Mouse (Mus musculus) megakaryocyte, embryonic 14.5 days (primary cell): ENCODE measurements around the gene Clta. TPM values are rescaled to one million over a fixed set of nuclear protein-coding genes. Genes with fewer than 3 reads are reported as not detected.
A peak's percentile ranks its signal among the peaks of the same experiment; 100 is the strongest.

Experiments used
- H3K27me3 ChIP-seq: replicated peaks from 2 replicates; pipeline ENCODE3; 2012; ENCODE audit warnings: inconsistent platforms
- H3K36me3 ChIP-seq: replicated peaks from 2 replicates; pipeline ENCODE3; 2012; ENCODE audit warnings: low read length, inconsistent platforms, mixed read lengths
- H3K4me1 ChIP-seq: 2 replicates; pipeline ENCODE4 v1.6.1; 2012; ENCODE audit warnings: inconsistent platforms
- H3K4me3 ChIP-seq: replicated peaks from 2 replicates; pipeline ENCODE3; 2012; ENCODE audit warnings: moderate library complexity, mild to moderate bottlenecking, inconsistent platforms
- H3K9me3 ChIP-seq: 2 replicates; pipeline ENCODE4 v1.6.1; 2012; ENCODE audit warnings: inconsistent platforms
- FLI1 ChIP-seq: IDR thresholded peaks from 2 replicates; pipeline ENCODE4 v1.6.1; 2012; ENCODE audit warnings: low read length, inconsistent platforms, mixed read lengths
- GATA1 ChIP-seq: IDR thresholded peaks from 3 replicates; pipeline ENCODE4 v1.6.1; 2012; ENCODE audit warnings: mixed read lengths, low read length, inconsistent platforms, borderline replicate concordance
- polyA plus RNA-seq: library from polyadenylated mRNA; stranded (reverse); fragments of >175 nt; gene quantifications from 2 replicates; pipeline ENCODE4 v1.2.3, GENCODE M21; 2012; ENCODE audit warnings: low replicate concordance; ENCODE audit not compliant: insufficient read depth

The Clta gene
- polyA plus RNA-seq, 1 experiment = 432 TPM

- H3K9me3 ChIP-seq = no peaks in the 10 kb centered on the region
- H3K27me3 ChIP-seq = no peaks in the 10 kb centered on the region
- TF ChIP-seq FLI1 (no peak), GATA1 (no peak)
- H3K4me3 ChIP-seq = no peak overlapping the region
- H3K36me3 ChIP-seq = peaks cover 47% of the 10 kb centered on the region
- H3K4me1 ChIP-seq = peaks cover 95% of the 10 kb centered on the region
Observed at GRCm38 (mm10) chr4:43969373-43969772, 34.9 kb upstream of the Clta start.

DNA sequence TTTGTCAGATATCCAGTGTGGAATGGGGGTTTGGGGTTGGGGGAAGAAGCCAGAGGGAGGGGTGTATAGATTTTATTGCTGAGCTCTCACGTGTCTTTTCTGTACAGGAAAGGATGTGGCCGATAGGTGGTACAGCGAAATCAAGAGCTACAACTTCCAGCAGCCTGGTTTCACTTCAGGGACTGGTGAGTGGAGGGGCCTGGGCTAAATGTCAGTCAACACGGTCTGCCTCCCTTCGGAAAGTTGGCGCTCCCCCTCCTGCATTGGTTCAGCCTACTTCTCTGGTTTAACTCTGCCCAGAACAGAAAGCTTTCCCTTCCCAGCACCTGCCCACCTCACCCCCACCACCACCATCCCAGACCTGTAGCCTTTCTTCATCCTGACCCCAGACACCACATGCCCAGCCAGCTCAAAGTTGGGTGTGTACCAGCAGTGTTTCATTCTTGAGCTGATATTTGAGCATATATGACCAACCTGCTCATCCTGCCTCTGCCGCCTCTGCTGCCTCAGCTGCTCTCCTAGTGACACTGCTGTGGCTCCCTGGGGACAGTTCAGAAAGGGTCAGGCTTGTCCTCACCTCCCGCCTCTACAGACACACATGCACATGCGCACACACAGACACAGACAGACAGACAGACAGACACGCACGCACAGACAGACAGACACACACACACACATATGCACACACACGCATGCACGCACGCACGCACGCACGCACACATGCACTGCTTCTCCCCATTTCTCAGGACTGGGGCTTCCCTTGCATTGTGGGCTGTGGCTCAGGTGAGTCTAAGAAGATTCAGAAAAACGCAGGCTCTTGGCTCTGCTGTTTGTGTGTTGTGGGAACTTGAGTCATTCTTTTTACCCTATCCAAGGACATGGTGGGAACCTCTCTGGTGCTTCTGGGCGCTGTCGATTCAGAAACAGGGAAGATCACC lies 33.6 kb upstream of the Clta start:
- no peaks in the 10 kb centered on the region for H3K27me3 ChIP-seq
- H3K9me3 ChIP-seq = no peaks in the 10 kb centered on the region
- peaks cover 92% of the 10 kb centered on the region for H3K4me1 ChIP-seq
- peaks cover 50% of the 10 kb centered on the region for H3K36me3 ChIP-seq
- TF ChIP-seq FLI1 (no peak), GATA1 (no peak)
- H3K4me3 ChIP-seq = no peak overlapping the region

DNA sequence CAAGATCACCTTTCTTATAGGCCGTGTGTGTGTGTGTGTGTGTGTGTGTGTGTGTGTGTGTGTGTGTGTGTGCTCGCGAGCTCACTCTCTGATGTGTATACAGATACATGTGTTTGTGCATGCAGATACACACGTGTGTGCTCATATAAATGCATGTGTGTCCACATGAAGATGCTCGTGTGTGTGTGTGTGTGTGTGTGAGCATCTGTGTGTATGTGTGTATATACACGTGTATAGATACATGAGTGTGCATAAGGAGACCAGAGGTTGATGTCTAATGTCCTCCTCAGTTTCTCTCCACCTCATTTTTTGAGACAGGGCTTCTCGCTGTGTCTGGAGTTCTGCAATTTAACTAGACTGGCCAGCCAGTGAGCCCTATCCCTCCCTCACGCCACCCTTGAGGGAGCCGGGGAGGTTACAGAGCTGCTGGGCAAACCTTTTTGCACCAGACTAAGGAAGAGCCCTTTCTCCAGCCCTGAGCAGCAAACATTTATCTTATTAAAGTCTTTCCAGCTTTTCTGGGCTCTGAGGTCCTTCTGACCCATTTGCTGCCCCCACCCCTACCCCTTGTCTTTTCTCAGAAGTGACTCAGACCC lies 32.6 kb upstream of the Clta start:
- Histone ChIP-seq H3K4me1 (peaks cover 90% of the 10 kb centered on the region), H3K4me3 (peak overlapping the region; percentile 82), H3K9me3 (no peaks in the 10 kb centered on the region), H3K27me3 (no peaks in the 10 kb centered on the region), H3K36me3 (peaks cover 46% of the 10 kb centered on the region)
- TF ChIP-seq FLI1 (no peak), GATA1 (no peak)

GRCm38 (mm10) chr4:43972137-43972591 lies 32.1 kb upstream of the Clta start:
- Histone ChIP-seq H3K36me3 (peaks cover 48% of the 10 kb centered on the region), H3K4me1 (peaks cover 86% of the 10 kb centered on the region), H3K4me3 (peak overlapping the region; percentile 82), H3K27me3 (no peaks in the 10 kb centered on the region), H3K9me3 (no peaks in the 10 kb centered on the region)
- TF ChIP-seq GATA1 (no peak), FLI1 (no peak)

- H3K36me3 ChIP-seq = peaks cover 51% of the 10 kb centered on the region
- H3K9me3 ChIP-seq = no peaks in the 10 kb centered on the region
- peaks cover 86% of the 10 kb centered on the region for H3K4me1 ChIP-seq
- peak overlapping the region; percentile 75 for H3K4me3 ChIP-seq
- H3K27me3 ChIP-seq = no peaks in the 10 kb centered on the region
- no peak for TF ChIP-seq GATA1
- no peak for TF ChIP-seq FLI1
Observed at GRCm38 (mm10) chr4:43973526-43973981, 30.7 kb upstream of the Clta start.

GRCm38 (mm10) chr4:43974914-43975616 lies 29.2 kb upstream of the Clta start:
- Histone ChIP-seq H3K36me3 (peaks cover 60% of the 10 kb centered on the region), H3K4me1 (peaks cover 85% of the 10 kb centered on the region), H3K27me3 (no peaks in the 10 kb centered on the region), H3K9me3 (no peaks in the 10 kb centered on the region), H3K4me3 (no peak overlapping the region)
- TF ChIP-seq GATA1 (no peak), FLI1 (no peak)

- no peak for TF ChIP-seq FLI1
- no peak for TF ChIP-seq GATA1
- H3K27me3 ChIP-seq = no peaks in the 10 kb centered on the region
- peaks cover 59% of the 10 kb centered on the region for H3K36me3 ChIP-seq
- peaks cover 81% of the 10 kb centered on the region for H3K4me1 ChIP-seq
- H3K9me3 ChIP-seq = no peaks in the 10 kb centered on the region
- H3K4me3 ChIP-seq = no peak overlapping the region
Observed at GRCm38 (mm10) chr4:43976223-43976740, 28.0 kb upstream of the Clta start.

GRCm38 (mm10) chr4:43978521-43979443 lies 25.5 kb upstream of the Clta start:
- Histone ChIP-seq H3K9me3 (no peaks in the 10 kb centered on the region), H3K27me3 (peaks cover 6% of the 10 kb centered on the region), H3K36me3 (peaks cover 52% of the 10 kb centered on the region), H3K4me1 (peaks cover 72% of the 10 kb centered on the region), H3K4me3 (no peak overlapping the region)
- TF ChIP-seq FLI1 (no peak), GATA1 (no peak)
